Mouse (Mus musculus) bone marrow, adult 2 months (tissue): ENCODE data around the gene Plcb4. TPM values are rescaled to one million over a fixed set of nuclear protein-coding genes. Genes with fewer than 3 reads are reported as not detected.

ENCODE experiments used
- H3K27ac ChIP-seq: fragments of 200-500 bp; 2 replicates; pipeline ENCODE4 v1.5.1; 2012; ENCODE audit warnings: low read depth, mild to moderate bottlenecking, control low read depth, inconsistent platforms, low read length; ENCODE audit not compliant: control insufficient read depth, poor library complexity, insufficient read depth
- H3K4me1 ChIP-seq: fragments of 200-500 bp; 2 replicates; pipeline ENCODE4 v1.6.1; 2011; ENCODE audit warnings: low read length; ENCODE audit not compliant: control insufficient read depth, insufficient read depth
- H3K4me3 ChIP-seq: fragments of 200-500 bp; replicated peaks from 2 replicates; pipeline ENCODE3; 2011; ENCODE audit warnings: mild to moderate bottlenecking, low read depth, low read length, control low read depth; ENCODE audit not compliant: control insufficient read depth
- CTCF ChIP-seq: fragments of 200-500 bp; IDR thresholded peaks from 2 replicates; pipeline ENCODE4 v1.5.1; 2011; ENCODE audit warnings: low read length, control low read depth; ENCODE audit not compliant: control insufficient read depth, insufficient read depth
- POLR2A ChIP-seq: fragments of 200-500 bp; IDR thresholded peaks from 2 replicates; pipeline ENCODE4 v1.6.1; 2011; ENCODE audit warnings: low read depth, mild to moderate bottlenecking, control low read depth, low read length, borderline replicate concordance; ENCODE audit not compliant: control insufficient read depth
- WGBS: fragments of 180-500 bp; shearing (Covaris S2); methylation state at CpG from one replicate; pipeline ENCODE4 v1.1.7; 2018; 5-methylcytosine and 5-hydroxymethylcytosine counted together
- polyA plus RNA-seq: library from polyadenylated mRNA; stranded (reverse); fragments of >200 nt; gene quantifications from 2 replicates; pipeline ENCODE4 v1.2.4, GENCODE M21; 2011; ENCODE audit warnings: low replicate concordance; ENCODE audit not compliant: missing spikeins, insufficient read depth, insufficient read length

The Plcb4 gene
- polyA plus RNA-seq, 1 experiment: 12.1 TPM

GRCm38 (mm10) chr2:135954760-135955548 is 296.1 kb downstream of the Plcb4 start:
- no peaks in the 10 kb centered on the region for H3K4me1 ChIP-seq
- H3K4me3 ChIP-seq: no peak overlapping the region
- WGBS: 85% methylated on average over 13 of the region's 13 CpGs
- H3K27ac ChIP-seq: no peak overlapping the region
- TF ChIP-seq POLR2A: no peak
- TF ChIP-seq CTCF: no peak

- H3K4me3 ChIP-seq: no peak overlapping the region
- no peaks in the 10 kb centered on the region for H3K4me1 ChIP-seq
- 81% methylated on average over 8 of the region's 8 CpGs for WGBS
- TF ChIP-seq POLR2A: no peak
- TF ChIP-seq CTCF: no peak
- no peak overlapping the region for H3K27ac ChIP-seq
Measured at GRCm38 (mm10) chr2:135955796-135956195, 297.0 kb downstream of the Plcb4 start.

GRCm38 (mm10) chr2:135957689-135958088 is 298.9 kb downstream of the Plcb4 start:
- H3K4me1 ChIP-seq: no peaks in the 10 kb centered on the region
- no peak overlapping the region for H3K27ac ChIP-seq
- 31% methylated on average over 7 of the region's 7 CpGs for WGBS
- H3K4me3 ChIP-seq: no peak overlapping the region
- TF ChIP-seq POLR2A (no peak), CTCF (peak; percentile 77)

- WGBS: 88% methylated on average over 17 of the region's 17 CpGs
- TF ChIP-seq CTCF (no peak), POLR2A (no peak)
Measured at GRCm38 (mm10) chr2:135958453-135958852, 299.6 kb downstream of the Plcb4 start.

GRCm38 (mm10) chr2:135963089-135963488 is 304.3 kb downstream of the Plcb4 start:
- Histone ChIP-seq H3K4me1 (no peaks in the 10 kb centered on the region), H3K27ac (no peak overlapping the region), H3K4me3 (no peak overlapping the region)
- no peak for TF ChIP-seq CTCF
- TF ChIP-seq POLR2A: no peak
- whole genome bisulfite sequencing: 88% methylated on average over 14 of the region's 14 CpGs

More at GRCm38 (mm10) chr2:135958453-135958852, 299.6 kb downstream of the Plcb4 start:
- Histone ChIP-seq H3K4me1 (no peaks in the 10 kb centered on the region), H3K27ac (no peak overlapping the region), H3K4me3 (no peak overlapping the region)

GRCm38 (mm10) chr2:135966871-135967557 is 308.2 kb downstream of the Plcb4 start:
- H3K27ac ChIP-seq: no peak overlapping the region
- no peak overlapping the region for H3K4me3 ChIP-seq
- WGBS: 63% methylated on average over 16 of the region's 16 CpGs
- no peaks in the 10 kb centered on the region for H3K4me1 ChIP-seq
- TF ChIP-seq CTCF (peak; percentile 19; the same call in 1 of the 2 replicates), POLR2A (no peak)

GRCm38 (mm10) chr2:135968159-135968558 is 309.3 kb downstream of the Plcb4 start:
- TF ChIP-seq CTCF: no peak
- TF ChIP-seq POLR2A: no peak
- Histone ChIP-seq H3K4me1 (no peaks in the 10 kb centered on the region), H3K27ac (no peak overlapping the region), H3K4me3 (no peak overlapping the region)
- 90% methylated on average over 12 of the region's 12 CpGs for WGBS

GRCm38 (mm10) chr2:135970902-135971301 is 312.1 kb downstream of the Plcb4 start:
- Histone ChIP-seq H3K27ac (no peak overlapping the region), H3K4me3 (no peak overlapping the region), H3K4me1 (no peaks in the 10 kb centered on the region)
- no peak for TF ChIP-seq POLR2A
- no peak for TF ChIP-seq CTCF
- WGBS: 90% methylated on average over 4 of the region's 4 CpGs

GRCm38 (mm10) chr2:135975978-135976377 is 317.2 kb downstream of the Plcb4 start:
- Histone ChIP-seq H3K4me3 (no peak overlapping the region), H3K27ac (no peak overlapping the region), H3K4me1 (no peaks in the 10 kb centered on the region)
- 90% methylated on average over 9 of the region's 9 CpGs for WGBS
- no peak for TF ChIP-seq POLR2A
- TF ChIP-seq CTCF: no peak
